Mouse (Mus musculus) thymus, adult 2 months (tissue): Measurements from ENCODE around the gene Vax1.

Experiments
- CTCF ChIP-seq: fragments of 200-500 bp; IDR thresholded peaks from 2 replicates; pipeline ENCODE4 v1.5.1; 2012; ENCODE audit warnings: mild to moderate bottlenecking, control low read depth, low read length, moderate library complexity, borderline replicate concordance; ENCODE audit not compliant: control insufficient read depth, poor library complexity, insufficient read depth; ENCODE audit errors: extremely low read depth
- POLR2A ChIP-seq: fragments of 200-500 bp; IDR thresholded peaks from 2 replicates; pipeline ENCODE4 v1.6.1; 2012; ENCODE audit warnings: mild to moderate bottlenecking, low read length, control low read depth, moderate library complexity; ENCODE audit not compliant: control insufficient read depth, poor library complexity, insufficient read depth; ENCODE audit errors: extremely low read depth

- TF ChIP-seq CTCF: no peak
- TF ChIP-seq POLR2A: no peak
Observed at GRCm38 (mm10) chr19:59169143-59169935, 517 bp downstream of the Vax1 start.
